Mouse (Mus musculus) limb, embryonic 14.5 days (tissue): ENCODE data around the gene Tor2a. TPM values are rescaled to one million over a fixed set of nuclear protein-coding genes. Genes with fewer than 3 reads are reported as not detected.

Source experiments
- ATAC-seq: fragments of 200-750 bp; cut with Nextera tagmentation; 2 replicates; pipeline ENCODE4 v1.8.0; 2017; ENCODE audit warnings: low read depth, moderate number of reproducible peaks, moderate TSS enrichment; ENCODE audit not compliant: low FRiP score
- DNase-seq: peaks from one replicate; pipeline ENCODE4 v3.0.0-alpha.2; 2015; ENCODE audit warnings: low spot score
- H3K27ac ChIP-seq: fragments of 300-500 bp; sonication (generic); replicated peaks from 2 replicates; pipeline ENCODE4 v1.5.1; 2014; ENCODE audit warnings: low read depth, mild to moderate bottlenecking, low read length, moderate library complexity, mixed read lengths
- H3K27me3 ChIP-seq: fragments of 300-500 bp; sonication (generic); 2 replicates; pipeline ENCODE4 v1.6.1; 2014; ENCODE audit warnings: low read length, mixed read lengths; ENCODE audit not compliant: control insufficient read depth, insufficient read depth
- H3K36me3 ChIP-seq: fragments of 300-500 bp; sonication (generic); 2 replicates; pipeline ENCODE4 v1.6.1; 2014; ENCODE audit warnings: mild to moderate bottlenecking, low read length, moderate library complexity, mixed read lengths; ENCODE audit not compliant: control insufficient read depth, insufficient read depth
- H3K4me1 ChIP-seq: fragments of 300-500 bp; sonication (generic); 2 replicates; pipeline ENCODE4 v1.6.1; 2014; ENCODE audit warnings: antibody characterized with exemption, low read length, mixed read lengths; ENCODE audit not compliant: control insufficient read depth, insufficient read depth
- H3K4me2 ChIP-seq: fragments of 300-500 bp; sonication (generic); replicated peaks from 2 replicates; pipeline ENCODE4 v1.6.1; 2014; ENCODE audit warnings: low read depth, mild to moderate bottlenecking, low read length, moderate library complexity; ENCODE audit not compliant: severe bottlenecking
- H3K4me3 ChIP-seq: fragments of 300-500 bp; sonication (generic); replicated peaks from 2 replicates; pipeline ENCODE4 v1.5.1; 2014; ENCODE audit warnings: low read length
- H3K9ac ChIP-seq: fragments of 300-500 bp; sonication (generic); 2 replicates; pipeline ENCODE4 v1.6.1; 2014; ENCODE audit warnings: mild to moderate bottlenecking, low read depth, low read length, moderate library complexity; ENCODE audit not compliant: severe bottlenecking
- H3K9me3 ChIP-seq: fragments of 300-500 bp; sonication (generic); 2 replicates; pipeline ENCODE4 v1.6.1; 2016; ENCODE audit warnings: low read length; ENCODE audit not compliant: control insufficient read depth
- POLR2A ChIP-seq: fragments of 200-500 bp; IDR thresholded peaks from 2 replicates; pipeline ENCODE4 v1.8.0; 2012; ENCODE audit warnings: inconsistent platforms, mild to moderate bottlenecking, moderate library complexity, borderline replicate concordance; ENCODE audit not compliant: insufficient read depth, insufficient read length; ENCODE audit errors: extremely low read depth
- WGBS: fragments of 180-500 bp; shearing (Covaris S2); extraction: QIAGEN DNeasy Blood & Tissue Kit; methylation state at CpG from one replicate; pipeline ENCODE4 v1.1.7; 2014; 5-methylcytosine and 5-hydroxymethylcytosine counted together
- polyA plus RNA-seq, 2 experiments: library from polyadenylated mRNA; depleted of rRNA in 1 of 2; stranded (reverse) in 1 of 2; unstranded in 1 of 2; fragments of >200 nt; fragmentation: Nextera tagmentation in 1 of 2; extraction: Ambion mirVana in 1 of 2; gene quantifications; 2 replicates each; pipeline versions ENCODE4 v1.2.1 to v1.2.3; 2012 to 2014

The Tor2a gene
- polyA plus RNA-seq, 2 experiments, result 81.2 to 82.6 TPM

DNA sequence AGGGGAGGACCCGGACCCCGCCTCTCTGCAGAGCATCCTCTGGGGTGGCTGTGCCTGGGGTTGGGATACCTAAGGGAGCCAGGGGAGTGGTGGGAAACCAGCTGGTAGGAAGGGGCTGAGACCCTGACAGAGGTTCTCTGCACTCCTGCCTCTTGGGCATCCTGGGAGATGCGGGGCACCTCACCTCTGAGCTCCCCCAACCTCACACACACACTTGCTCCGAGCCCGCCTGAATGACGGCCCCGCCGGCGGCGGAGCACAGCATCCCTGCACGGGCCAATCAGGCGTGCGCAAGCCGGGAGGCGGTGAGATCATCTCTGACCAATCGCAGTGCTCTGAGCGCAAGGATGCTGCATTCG is 14.9 kb upstream of the Tor2a start:
- no peak for TF ChIP-seq POLR2A
- Histone ChIP-seq H3K4me2 (peak overlapping the region; percentile 94), H3K27ac (no peak overlapping the region), H3K9ac (peak overlapping the region; percentile 52; the same call in 1 of the 2 replicates), H3K4me1 (peaks cover 12% of the 10 kb centered on the region), H3K27me3 (peaks cover 12% of the 10 kb centered on the region), H3K4me3 (peak overlapping the region; percentile 46), H3K36me3 (peaks cover 17% of the 10 kb centered on the region; the same call in 1 of the 2 replicates), H3K9me3 (no peaks in the 10 kb centered on the region)
- peak; percentile 62 for ATAC-seq
- DNase-seq, result no peak
- WGBS, result 3% methylated on average over 15 of the region's 18 CpGs

DNA sequence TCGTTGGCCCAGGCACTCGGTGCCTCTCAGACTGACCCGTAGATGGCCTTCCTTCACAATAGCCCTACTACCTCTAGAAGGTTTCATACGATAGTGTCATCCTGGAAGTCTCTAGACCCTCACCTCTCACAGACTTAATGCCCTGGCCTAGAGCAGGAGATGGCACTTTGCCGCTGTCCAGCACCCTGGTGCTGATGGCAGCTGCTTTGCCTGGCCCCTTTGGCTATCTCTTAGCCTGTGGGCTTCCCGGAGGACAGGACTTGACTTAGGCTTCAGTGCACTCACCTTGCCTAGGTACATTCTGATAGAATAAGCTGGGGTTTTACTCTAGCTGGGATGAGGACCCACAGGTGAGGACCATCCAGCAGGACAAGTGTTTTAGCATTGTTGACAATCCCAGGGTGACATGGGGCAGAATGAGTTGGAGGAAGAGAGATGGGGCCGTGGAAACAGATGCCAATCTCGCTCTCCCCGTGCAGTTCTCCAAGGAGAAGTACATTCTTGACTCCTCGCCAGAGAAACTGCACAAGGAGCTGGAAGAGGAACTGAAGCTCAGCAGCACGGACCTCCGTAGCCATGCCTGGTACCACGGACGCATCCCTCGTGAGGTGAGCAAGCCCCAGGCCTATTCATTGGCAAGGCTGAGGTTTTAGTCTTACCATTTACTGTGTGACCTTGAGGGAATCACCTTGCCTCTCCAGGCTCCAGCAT is 12.6 kb upstream of the Tor2a start:
- no peak overlapping the region for H3K4me2 ChIP-seq
- DNase-seq, result no peak

DNA sequence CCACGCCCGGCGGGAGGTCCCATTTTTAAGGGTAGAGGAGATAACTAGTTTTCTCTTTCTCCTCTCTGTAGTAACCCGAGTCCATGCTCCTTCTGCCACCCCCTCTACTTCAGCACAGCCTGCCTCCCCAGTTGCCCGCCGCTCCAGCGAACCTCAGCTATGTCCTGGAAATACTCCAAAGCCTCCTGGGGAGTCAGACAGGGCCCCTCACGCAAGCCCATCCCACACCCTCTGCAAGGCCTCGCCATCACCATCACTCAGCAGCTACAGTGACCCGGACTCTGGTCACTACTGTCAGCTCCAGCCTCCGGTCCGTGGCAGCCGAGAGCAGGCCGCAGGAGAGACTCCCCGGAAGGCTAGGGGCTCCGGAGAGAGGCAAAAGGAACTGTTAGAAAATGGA is 8.0 kb upstream of the Tor2a start:
- ATAC-seq (no peak), DNase-seq (no peak)
- H3K27ac ChIP-seq, result no peak overlapping the region
- no peak overlapping the region for H3K4me2 ChIP-seq
- no peak for TF ChIP-seq POLR2A
- H3K36me3 ChIP-seq, result peaks cover 43% of the 10 kb centered on the region
- H3K4me3 ChIP-seq, result no peak overlapping the region
- peaks cover 9% of the 10 kb centered on the region for H3K4me1 ChIP-seq
- no peaks in the 10 kb centered on the region for H3K27me3 ChIP-seq
- H3K9ac ChIP-seq, result no peak overlapping the region
- 90% methylated on average over 16 of the region's 16 CpGs for WGBS
- H3K9me3 ChIP-seq, result no peaks in the 10 kb centered on the region

More for the DNA sequence above, 12.6 kb upstream of the Tor2a start:
- no peak for TF ChIP-seq POLR2A
- Histone ChIP-seq H3K27ac (no peak overlapping the region), H3K4me3 (no peak overlapping the region), H3K4me1 (peaks cover 12% of the 10 kb centered on the region), H3K9ac (no peak overlapping the region), H3K9me3 (no peaks in the 10 kb centered on the region), H3K27me3 (peaks cover 12% of the 10 kb centered on the region), H3K36me3 (peaks cover 30% of the 10 kb centered on the region; the same call in 1 of the 2 replicates)
- 71% methylated on average over 15 of the region's 15 CpGs for WGBS
- no peak for ATAC-seq

DNA sequence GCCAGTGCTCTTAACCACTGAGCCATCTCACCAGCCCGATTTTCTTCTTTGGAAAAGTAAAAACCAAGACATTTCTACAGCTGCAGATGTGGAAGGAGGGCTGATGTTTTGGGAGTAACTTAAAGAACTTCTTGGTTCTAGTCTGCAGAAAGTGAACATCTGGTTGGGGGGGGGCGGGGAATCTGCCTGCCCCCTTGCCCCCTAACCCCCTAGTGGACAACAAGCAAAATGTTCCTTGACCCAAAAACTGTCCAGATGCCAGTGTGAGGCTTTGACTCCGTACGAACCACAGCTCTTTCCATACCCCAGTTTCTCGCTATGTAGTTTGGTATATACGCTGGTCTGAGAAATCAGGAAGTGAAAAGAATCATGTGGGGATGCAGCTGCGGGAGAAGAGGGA is 6.8 kb upstream of the Tor2a start:
- no peak overlapping the region for H3K9ac ChIP-seq
- H3K9me3 ChIP-seq, result no peaks in the 10 kb centered on the region
- TF ChIP-seq POLR2A, result no peak
- DNase-seq (no peak), ATAC-seq (no peak)
- no peak overlapping the region for H3K27ac ChIP-seq
- H3K27me3 ChIP-seq, result no peaks in the 10 kb centered on the region
- peaks cover 9% of the 10 kb centered on the region for H3K4me1 ChIP-seq
- no peak overlapping the region for H3K4me3 ChIP-seq
- no peak overlapping the region for H3K4me2 ChIP-seq
- H3K36me3 ChIP-seq, result peaks cover 46% of the 10 kb centered on the region
- 78% methylated on average over 7 of the region's 7 CpGs for WGBS

DNA sequence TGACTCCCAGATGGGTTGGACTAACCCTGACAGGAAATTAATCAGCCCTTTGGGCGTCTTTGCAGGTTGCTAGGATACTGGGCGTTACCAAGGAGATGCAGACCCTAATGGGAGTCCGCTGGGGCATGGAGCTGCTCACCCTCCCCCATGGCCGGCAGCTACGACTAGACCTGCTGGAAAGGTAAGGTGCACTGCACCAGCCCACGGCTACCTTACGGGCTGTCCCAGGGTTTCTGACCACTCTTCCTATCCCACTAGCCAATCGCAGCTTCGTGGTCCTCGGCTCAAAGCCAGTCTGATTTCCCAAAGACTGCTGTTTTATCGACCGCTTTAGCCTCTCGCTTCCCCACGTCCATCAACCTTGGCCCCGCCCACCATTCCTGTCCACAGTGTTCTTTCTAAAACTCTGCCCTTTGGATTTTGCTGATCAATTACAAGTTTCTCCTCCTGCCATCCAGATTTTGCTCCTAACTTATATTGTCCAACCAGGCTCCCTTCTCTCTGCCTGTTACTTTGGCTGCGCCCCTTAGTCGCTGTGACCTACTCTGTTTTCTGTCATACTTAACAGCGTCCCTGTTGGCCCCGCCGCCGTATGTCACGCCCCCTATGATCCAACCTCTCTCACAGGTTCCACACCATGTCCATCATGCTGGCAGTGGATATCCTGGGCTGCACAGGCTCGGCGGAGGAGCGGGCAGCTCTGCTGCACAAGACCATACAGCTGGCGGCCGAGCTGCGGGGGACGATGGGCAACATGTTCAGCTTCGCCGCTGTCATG is 6.0 kb upstream of the Tor2a start:
- H3K27me3 ChIP-seq, result no peaks in the 10 kb centered on the region
- peaks cover 37% of the 10 kb centered on the region for H3K36me3 ChIP-seq
- H3K4me2 ChIP-seq, result peak overlapping the region; percentile 60
- H3K27ac ChIP-seq, result no peak overlapping the region
- peak; percentile 78 for ATAC-seq
- WGBS, result 6% methylated on average over 31 of the region's 31 CpGs
- H3K9ac ChIP-seq, result peak overlapping the region; percentile 34; the same call in 1 of the 2 replicates
- H3K4me3 ChIP-seq, result peak overlapping the region; percentile 35
- peaks cover 9% of the 10 kb centered on the region for H3K4me1 ChIP-seq
- DNase-seq, result peak; percentile 44
- no peaks in the 10 kb centered on the region for H3K9me3 ChIP-seq
- TF ChIP-seq POLR2A, result no peak
